Mouse (Mus musculus) midbrain, embryonic 11.5 days (tissue): ENCODE results near the gene Sgms1. TPM values are rescaled to one million over a fixed set of nuclear protein-coding genes. Genes with fewer than 3 reads are reported as not detected.
"Not testable (repeated sequence)": the region's sequence is repeated elsewhere in the genome, so short reads cannot be mapped to it uniquely, and the experiment has no call there.

ENCODE experiments used
- ATAC-seq: fragments of 200-750 bp; cut with Nextera tagmentation; 2 replicates; pipeline ENCODE4 v1.8.0; 2017; ENCODE audit warnings: moderate TSS enrichment, moderate library complexity; ENCODE audit not compliant: low FRiP score
- DNase-seq: peaks from one replicate; pipeline ENCODE4 v3.0.0; 2015; ENCODE audit warnings: low spot score; ENCODE audit errors: missing footprints
- H3K27ac ChIP-seq: fragments of 300-500 bp; sonication (generic); 2 replicates; pipeline ENCODE4 v1.5.1; 2014; ENCODE audit warnings: low read depth, low read length
- H3K27me3 ChIP-seq: fragments of 300-500 bp; sonication (generic); 2 replicates; pipeline ENCODE4 v1.6.1; 2014; ENCODE audit warnings: mild to moderate bottlenecking, low read length, moderate library complexity, mixed read lengths; ENCODE audit not compliant: control insufficient read depth, insufficient read depth
- H3K36me3 ChIP-seq: fragments of 300-500 bp; sonication (generic); 2 replicates; pipeline ENCODE4 v1.6.1; 2014; ENCODE audit warnings: mild to moderate bottlenecking, low read length, moderate library complexity, mixed read lengths; ENCODE audit not compliant: control insufficient read depth, insufficient read depth
- H3K4me1 ChIP-seq: fragments of 300-500 bp; sonication (generic); 2 replicates; pipeline ENCODE4 v1.6.1; 2014; ENCODE audit warnings: low read length; ENCODE audit not compliant: control insufficient read depth, insufficient read depth
- H3K4me2 ChIP-seq: fragments of 300-500 bp; sonication (generic); 2 replicates; pipeline ENCODE4 v1.6.1; 2014; ENCODE audit warnings: mild to moderate bottlenecking, moderate library complexity
- H3K4me3 ChIP-seq: fragments of 300-500 bp; sonication (generic); 2 replicates; pipeline ENCODE4 v1.5.1; 2014; ENCODE audit warnings: low read depth, low read length
- H3K9ac ChIP-seq: fragments of 300-500 bp; sonication (generic); 2 replicates; pipeline ENCODE4 v1.6.1; 2014; ENCODE audit warnings: low read length
- H3K9me3 ChIP-seq: fragments of 300-500 bp; sonication (generic); 2 replicates; pipeline ENCODE4 v1.6.1; 2016; ENCODE audit warnings: low read length; ENCODE audit not compliant: control insufficient read depth
- WGBS: fragments of 180-500 bp; shearing (Covaris S2); extraction: QIAGEN DNeasy Blood & Tissue Kit; methylation state at CpG from one replicate; pipeline ENCODE4 v1.1.7; 2014; 5-methylcytosine and 5-hydroxymethylcytosine counted together
- polyA plus RNA-seq: library from polyadenylated mRNA; unstranded; fragments of >200 nt; fragmentation: Nextera tagmentation; extraction: Ambion mirVana; gene quantifications from 2 replicates; pipeline ENCODE4 v1.2.1, GENCODE M21; 2014

Sgms1 gene
- polyA plus RNA-seq, 1 experiment from 2014 or later: 10.1 TPM

DNA sequence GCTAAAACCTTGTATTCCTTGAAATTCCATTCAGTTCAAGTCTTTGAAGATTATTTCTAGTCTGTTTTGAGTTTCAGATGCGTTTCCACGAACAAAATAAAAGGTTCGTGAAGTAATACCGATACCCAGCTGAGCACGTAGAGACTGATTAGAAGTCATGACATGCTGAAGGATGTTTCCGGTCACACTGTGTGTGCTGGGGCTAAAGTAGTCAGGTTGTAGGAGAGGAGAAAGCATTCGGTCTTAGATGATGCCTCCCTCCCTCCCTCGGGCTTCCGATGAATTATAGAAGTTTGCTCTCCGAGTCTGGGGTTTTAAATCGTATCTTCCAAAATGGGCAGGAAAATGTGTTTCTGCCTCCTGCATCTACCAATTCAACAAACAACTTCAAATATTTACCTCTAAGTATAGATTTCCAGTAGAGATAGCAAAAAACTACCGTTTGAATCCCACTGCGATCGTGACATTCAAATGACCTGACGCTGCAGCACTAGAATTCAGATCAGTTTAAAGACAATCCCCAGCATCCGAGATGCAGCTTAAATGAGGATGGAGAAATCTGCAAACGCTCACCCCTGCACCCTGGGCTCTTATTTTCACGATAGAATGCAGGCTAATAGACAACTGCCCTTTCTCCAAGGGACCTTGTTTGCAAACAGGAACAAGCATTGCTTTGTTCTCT lies 287.1 kb downstream of the Sgms1 start:
- 24% methylated on average over 18 of the region's 18 CpGs for WGBS
- H3K9ac ChIP-seq: peak overlapping the region; percentile 13
- ATAC-seq (0 out of 2 replicates have a peak, but pooled peaks have one; percentile 14), DNase-seq (peak; percentile 88)
- 0 out of 2 replicates have a peak, but pooled peaks cover 2% of the 10 kb centered on the region for H3K4me1 ChIP-seq
- no peak overlapping the region for H3K27ac ChIP-seq
- no peaks in the 10 kb centered on the region for H3K36me3 ChIP-seq
- H3K27me3 ChIP-seq: no peaks in the 10 kb centered on the region
- peak overlapping the region; percentile 28 for H3K4me3 ChIP-seq
- H3K9me3 ChIP-seq: no peaks in the 10 kb centered on the region
- H3K4me2 ChIP-seq: peak overlapping the region; percentile 35

DNA sequence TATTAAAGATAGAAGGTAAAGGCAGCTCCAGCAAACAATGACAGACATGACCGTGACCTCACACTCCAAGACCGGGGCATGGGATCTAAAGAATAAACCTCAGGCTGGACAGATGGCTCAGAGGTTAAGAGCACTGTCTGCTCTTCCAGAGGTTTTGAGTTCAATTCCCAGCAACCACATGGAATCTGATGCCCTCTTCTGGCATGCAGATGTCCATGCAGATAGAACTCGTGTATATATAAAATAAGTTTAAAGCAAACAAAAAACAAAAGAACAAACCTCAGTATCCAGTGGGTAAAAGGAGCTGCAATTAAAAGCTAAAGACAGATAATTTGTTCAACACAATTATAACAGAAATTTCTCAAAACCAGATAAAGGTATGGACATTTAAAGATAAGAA lies 290.9 kb downstream of the Sgms1 start:
- WGBS: 82% methylated on average over 3 of the region's 3 CpGs
- H3K36me3 ChIP-seq: no peaks in the 10 kb centered on the region
- no peaks in the 10 kb centered on the region for H3K9me3 ChIP-seq
- no peak overlapping the region for H3K9ac ChIP-seq
- 0 out of 2 replicates have a peak, but pooled peaks cover 2% of the 10 kb centered on the region for H3K4me1 ChIP-seq
- H3K4me3 ChIP-seq: no peak overlapping the region
- peak; percentile 10 for DNase-seq
- no peak for ATAC-seq
- no peak overlapping the region for H3K4me2 ChIP-seq
- H3K27ac ChIP-seq: no peak overlapping the region
- no peaks in the 10 kb centered on the region for H3K27me3 ChIP-seq

DNA sequence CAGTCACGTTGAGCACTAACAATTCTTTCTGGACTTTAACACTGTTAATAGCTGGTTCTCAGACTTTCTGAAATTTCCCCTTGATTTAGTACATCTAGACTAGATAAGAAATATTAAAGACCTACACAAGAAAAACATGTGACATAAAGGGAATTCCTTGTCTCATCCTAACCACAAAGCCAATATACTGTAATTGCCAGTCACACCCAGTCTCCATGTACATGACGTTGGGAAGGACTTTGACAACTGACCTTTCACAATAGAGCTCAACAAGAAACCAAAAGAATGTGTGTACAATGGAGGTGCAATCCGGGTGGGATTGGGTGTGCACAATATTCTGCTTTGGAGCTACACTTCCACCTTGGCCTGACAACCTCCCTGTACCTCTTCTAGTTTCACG lies 297.2 kb downstream of the Sgms1 start:
- DNase-seq (peak; percentile 19), ATAC-seq (no peak)
- Histone ChIP-seq H3K4me2 (no peak overlapping the region), H3K9me3 (no peaks in the 10 kb centered on the region), H3K4me1 (no peaks in the 10 kb centered on the region), H3K27ac (no peak overlapping the region), H3K36me3 (no peaks in the 10 kb centered on the region), H3K27me3 (no peaks in the 10 kb centered on the region), H3K4me3 (no peak overlapping the region), H3K9ac (no peak overlapping the region)
- WGBS: 90% methylated on average over 4 of the region's 4 CpGs

DNA sequence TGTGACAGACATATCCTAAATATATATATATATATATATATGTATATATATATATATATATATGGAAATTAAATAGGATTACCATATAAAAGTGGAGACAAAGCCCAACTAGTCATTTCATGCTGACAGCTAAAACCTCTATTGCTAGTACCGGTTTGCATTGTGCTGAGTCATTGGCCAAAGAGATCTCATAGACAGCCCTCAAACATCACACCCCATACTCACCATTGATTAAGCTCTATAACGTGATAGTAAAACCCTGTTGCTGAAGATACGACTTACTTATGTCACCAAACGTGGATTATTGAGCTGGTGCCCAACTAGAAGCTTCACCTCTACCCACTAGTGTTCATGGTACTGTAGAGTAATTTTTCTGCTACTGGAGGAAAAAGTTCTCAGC lies 298.7 kb downstream of the Sgms1 start:
- Histone ChIP-seq H3K9me3 (no peaks in the 10 kb centered on the region), H3K4me3 (no peak overlapping the region), H3K9ac (no peak overlapping the region), H3K27ac (no peak overlapping the region), H3K27me3 (no peaks in the 10 kb centered on the region), H3K36me3 (no peaks in the 10 kb centered on the region), H3K4me2 (no peak overlapping the region), H3K4me1 (no peaks in the 10 kb centered on the region)
- WGBS: 89% methylated on average over 4 of the region's 4 CpGs
- ATAC-seq: no peak
- peak; percentile 21 for DNase-seq

DNA sequence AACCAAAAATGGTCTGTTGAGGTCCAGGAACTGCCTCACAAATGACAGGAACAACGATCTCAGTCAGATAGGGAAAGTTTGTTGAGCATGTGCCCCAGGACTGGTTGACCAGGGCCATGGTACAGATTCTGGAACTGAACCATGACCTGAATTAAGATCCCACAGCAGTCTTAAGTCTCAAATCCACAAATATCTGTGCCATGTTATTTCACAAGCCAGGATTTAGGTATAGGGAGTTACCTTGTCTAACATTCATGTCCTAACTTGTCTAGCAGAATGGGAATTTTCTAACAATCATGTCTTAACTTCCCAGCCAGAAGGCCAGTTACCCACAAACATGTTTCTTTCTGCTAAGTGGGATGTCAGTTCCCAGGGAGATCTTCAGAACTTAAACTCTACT lies 300.9 kb downstream of the Sgms1 start:
- DNase-seq: peak; percentile 26
- no peaks in the 10 kb centered on the region for H3K27me3 ChIP-seq
- 78% methylated on average over 1 of the region's 1 CpGs for WGBS

DNA sequence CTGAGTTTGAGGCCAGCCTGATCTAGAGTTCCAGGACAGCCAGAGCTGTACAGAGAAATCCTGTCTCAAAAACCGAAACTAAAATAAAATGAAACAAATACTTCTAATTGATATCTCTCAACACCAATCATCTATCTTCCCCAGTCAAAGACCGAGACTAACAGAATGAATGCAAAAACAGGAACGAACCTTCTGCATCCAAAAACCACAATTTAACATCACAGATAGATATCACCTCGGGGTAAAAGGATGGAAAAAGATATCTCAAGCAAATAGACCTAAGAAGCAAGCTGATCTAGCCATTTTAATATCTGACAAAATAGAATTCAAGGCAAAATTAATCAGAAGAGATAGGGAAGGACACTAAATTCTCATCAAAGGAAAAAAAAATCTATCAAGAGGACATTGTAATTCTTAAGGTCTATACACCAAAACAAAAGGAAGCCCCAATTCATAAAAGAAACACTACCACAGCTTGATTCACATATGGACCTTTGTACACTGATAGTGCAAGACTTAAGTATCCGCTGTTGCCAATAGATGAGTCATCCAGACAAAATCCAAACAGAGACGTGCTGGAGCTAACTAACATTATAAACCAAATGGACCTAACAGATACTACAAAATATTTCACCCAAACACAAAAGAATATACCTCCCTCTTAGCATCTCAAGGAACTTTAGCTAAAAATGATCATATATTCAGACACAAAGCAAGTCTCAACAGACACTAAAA lies 301.6 kb downstream of the Sgms1 start:
- H3K4me2 ChIP-seq: no peak overlapping the region
- H3K36me3 ChIP-seq: no peaks in the 10 kb centered on the region
- DNase-seq (peak; percentile 39), ATAC-seq (no peak)
- H3K9ac ChIP-seq: no peak overlapping the region
- H3K9me3 ChIP-seq: no peaks in the 10 kb centered on the region
- H3K4me3 ChIP-seq: no peak overlapping the region
- 88% methylated on average over 6 of the region's 6 CpGs for WGBS
- no peak overlapping the region for H3K27ac ChIP-seq
- H3K27me3 ChIP-seq: no peaks in the 10 kb centered on the region
- no peaks in the 10 kb centered on the region for H3K4me1 ChIP-seq

More for the DNA sequence above, 300.9 kb downstream of the Sgms1 start:
- no peak for ATAC-seq
- no peak overlapping the region for H3K27ac ChIP-seq
- no peaks in the 10 kb centered on the region for H3K36me3 ChIP-seq
- H3K4me2 ChIP-seq: no peak overlapping the region
- no peak overlapping the region for H3K9ac ChIP-seq
- H3K4me1 ChIP-seq: no peaks in the 10 kb centered on the region
- H3K4me3 ChIP-seq: no peak overlapping the region
- H3K9me3 ChIP-seq: no peaks in the 10 kb centered on the region

DNA sequence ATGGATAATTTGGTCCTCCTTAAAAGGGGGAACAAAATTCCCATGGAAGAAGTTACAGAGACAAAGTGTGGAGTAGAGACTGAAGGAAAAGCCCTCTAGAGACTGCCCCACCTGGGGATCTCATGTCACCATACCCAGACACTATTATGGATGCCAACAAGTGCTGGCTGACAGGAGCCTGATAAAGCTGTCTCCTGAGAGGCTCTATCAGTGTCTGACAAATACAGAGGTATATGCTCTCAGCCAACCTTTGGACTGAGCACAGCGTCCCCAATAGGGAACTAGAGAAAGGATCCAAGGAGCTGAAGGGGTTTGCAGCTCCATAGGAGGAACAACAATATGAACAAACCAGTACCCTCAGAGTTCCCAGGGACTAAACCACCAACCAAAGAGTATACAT lies 304.7 kb downstream of the Sgms1 start:
- H3K27me3 ChIP-seq, H3K36me3 ChIP-seq, H3K4me3 ChIP-seq, H3K4me1 ChIP-seq, ATAC-seq, H3K4me2 ChIP-seq, H3K27ac ChIP-seq, H3K9ac ChIP-seq, DNase-seq, H3K9me3 ChIP-seq: not testable (repeated sequence)
- WGBS: 80% methylated on average over 1 of the region's 1 CpGs

Other genes starting within 250 kb of the Sgms1 start
- gene Rpl9-ps6, start 76.9 kb upstream of the Sgms1 start, polyA plus RNA-seq: 78.5 and 81.3 TPM in 2 replicates
- 68.9 and 73.8 TPM in 2 replicates for gene Minpp1, start 96.1 kb upstream of the Sgms1 start, polyA plus RNA-seq
- gene Papss2, start 206.1 kb upstream of the Sgms1 start, polyA plus RNA-seq: 1.7 and 2.1 TPM in 2 replicates